Mouse (Mus musculus) megakaryocyte, embryonic 14.5 days (primary cell): ENCODE data around the gene Lrrc20. TPM values are rescaled to one million over a fixed set of nuclear protein-coding genes. Genes with fewer than 3 reads are reported as not detected.

ENCODE experiments used
- H3K27me3 ChIP-seq: replicated peaks from 2 replicates; pipeline ENCODE3; 2012; ENCODE audit warnings: inconsistent platforms
- H3K36me3 ChIP-seq: replicated peaks from 2 replicates; pipeline ENCODE3; 2012; ENCODE audit warnings: low read length, inconsistent platforms, mixed read lengths
- H3K4me1 ChIP-seq: 2 replicates; pipeline ENCODE4 v1.6.1; 2012; ENCODE audit warnings: inconsistent platforms
- H3K4me3 ChIP-seq: replicated peaks from 2 replicates; pipeline ENCODE3; 2012; ENCODE audit warnings: moderate library complexity, mild to moderate bottlenecking, inconsistent platforms
- H3K9me3 ChIP-seq: 2 replicates; pipeline ENCODE4 v1.6.1; 2012; ENCODE audit warnings: inconsistent platforms
- FLI1 ChIP-seq: IDR thresholded peaks from 2 replicates; pipeline ENCODE4 v1.6.1; 2012; ENCODE audit warnings: low read length, inconsistent platforms, mixed read lengths
- GATA1 ChIP-seq: IDR thresholded peaks from 3 replicates; pipeline ENCODE4 v1.6.1; 2012; ENCODE audit warnings: mixed read lengths, low read length, inconsistent platforms, borderline replicate concordance
- polyA plus RNA-seq: library from polyadenylated mRNA; stranded (reverse); fragments of >175 nt; gene quantifications from 2 replicates; pipeline ENCODE4 v1.2.3, GENCODE M21; 2012; ENCODE audit warnings: low replicate concordance; ENCODE audit not compliant: insufficient read depth

Gene Lrrc20
- polyA plus RNA-seq, 1 experiment: 5.2 TPM

DNA sequence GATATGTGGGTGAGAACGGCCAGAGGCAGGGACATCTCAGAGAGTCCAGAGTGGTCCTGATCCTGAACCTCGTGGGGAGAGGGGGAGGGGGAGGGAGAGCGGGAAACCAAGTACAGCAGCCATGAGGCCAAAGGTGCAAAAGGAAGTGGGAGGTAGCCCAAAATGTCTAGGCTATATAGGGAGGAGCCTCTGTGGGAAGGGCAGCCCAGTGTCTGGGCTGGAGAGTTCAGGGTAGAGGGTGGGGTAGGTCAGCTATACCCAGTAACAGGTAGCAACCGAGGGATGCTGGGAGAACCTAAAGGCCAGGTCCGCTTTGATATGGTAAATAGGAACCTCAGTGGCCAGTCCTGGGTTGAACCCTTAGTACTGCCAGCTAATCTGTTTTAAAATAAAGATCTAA, 149.2 kb downstream of the Lrrc20 start:
- H3K27me3 ChIP-seq: peaks cover 52% of the 10 kb centered on the region
- no peaks in the 10 kb centered on the region for H3K36me3 ChIP-seq
- TF ChIP-seq FLI1 (no peak), GATA1 (no peak)
- no peak overlapping the region for H3K4me3 ChIP-seq
- H3K9me3 ChIP-seq: peaks cover 22% of the 10 kb centered on the region
- H3K4me1 ChIP-seq: peaks cover 19% of the 10 kb centered on the region

DNA sequence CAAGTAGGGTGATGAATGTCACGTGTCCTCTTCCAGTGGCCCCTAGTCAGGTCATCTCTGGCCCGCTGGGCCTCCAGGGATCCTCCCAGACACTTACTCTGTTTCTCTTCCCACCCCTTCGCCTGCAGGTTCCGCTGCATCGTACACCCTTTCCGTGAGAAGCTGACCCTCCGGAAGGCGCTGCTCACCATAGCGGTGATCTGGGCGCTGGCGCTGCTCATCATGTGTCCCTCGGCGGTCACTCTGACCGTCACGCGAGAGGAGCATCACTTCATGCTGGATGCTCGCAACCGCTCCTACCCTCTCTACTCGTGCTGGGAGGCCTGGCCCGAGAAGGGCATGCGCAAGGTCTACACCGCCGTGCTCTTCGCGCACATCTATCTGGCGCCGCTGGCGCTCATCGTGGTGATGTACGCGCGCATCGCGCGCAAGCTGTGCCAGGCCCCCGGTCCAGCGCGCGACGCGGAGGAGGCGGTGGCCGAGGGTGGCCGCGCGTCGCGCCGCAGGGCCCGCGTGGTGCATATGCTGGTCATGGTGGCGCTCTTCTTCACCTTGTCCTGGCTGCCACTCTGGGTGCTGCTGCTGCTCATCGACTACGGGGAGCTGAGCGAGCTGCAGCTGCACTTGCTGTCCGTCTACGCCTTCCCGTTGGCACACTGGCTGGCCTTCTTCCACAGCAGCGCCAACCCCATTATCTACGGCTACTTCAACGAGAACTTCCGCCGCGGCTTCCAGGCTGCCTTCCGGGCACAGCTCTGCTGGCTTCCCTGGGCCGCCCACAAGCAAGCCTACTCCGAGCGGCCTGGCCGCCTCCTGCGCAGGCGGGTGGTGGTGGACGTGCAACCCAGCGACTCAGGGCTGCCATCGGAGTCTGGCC, 150.0 kb downstream of the Lrrc20 start:
- Histone ChIP-seq H3K9me3 (peaks cover 22% of the 10 kb centered on the region), H3K27me3 (peaks cover 55% of the 10 kb centered on the region), H3K36me3 (no peaks in the 10 kb centered on the region), H3K4me3 (peak overlapping the region; percentile 89), H3K4me1 (peaks cover 19% of the 10 kb centered on the region)
- no peak for TF ChIP-seq FLI1
- no peak for TF ChIP-seq GATA1

DNA sequence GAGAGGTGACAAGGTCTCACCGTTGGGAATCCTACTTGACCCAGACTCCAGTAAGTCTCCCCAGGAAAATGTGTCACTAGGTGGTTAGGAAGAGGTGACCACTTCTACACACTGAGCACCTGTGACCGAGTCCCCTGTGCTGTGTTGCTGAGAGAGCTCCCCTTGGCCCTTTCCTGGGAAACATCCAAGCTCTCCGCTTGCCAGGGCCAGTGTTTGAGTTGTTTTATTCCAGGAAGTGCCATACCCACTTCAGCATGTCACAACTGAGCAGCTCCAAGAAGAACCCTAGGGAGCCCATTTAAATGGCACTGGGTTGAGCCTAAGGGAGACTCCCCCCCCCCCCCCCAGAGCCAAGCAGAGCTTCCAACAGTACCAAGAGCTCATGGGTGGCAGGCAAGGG, 150.9 kb downstream of the Lrrc20 start:
- no peak for TF ChIP-seq GATA1
- no peak for TF ChIP-seq FLI1
- Histone ChIP-seq H3K36me3 (no peaks in the 10 kb centered on the region), H3K9me3 (peaks cover 22% of the 10 kb centered on the region), H3K4me1 (peaks cover 19% of the 10 kb centered on the region), H3K27me3 (peaks cover 58% of the 10 kb centered on the region), H3K4me3 (no peak overlapping the region)

DNA sequence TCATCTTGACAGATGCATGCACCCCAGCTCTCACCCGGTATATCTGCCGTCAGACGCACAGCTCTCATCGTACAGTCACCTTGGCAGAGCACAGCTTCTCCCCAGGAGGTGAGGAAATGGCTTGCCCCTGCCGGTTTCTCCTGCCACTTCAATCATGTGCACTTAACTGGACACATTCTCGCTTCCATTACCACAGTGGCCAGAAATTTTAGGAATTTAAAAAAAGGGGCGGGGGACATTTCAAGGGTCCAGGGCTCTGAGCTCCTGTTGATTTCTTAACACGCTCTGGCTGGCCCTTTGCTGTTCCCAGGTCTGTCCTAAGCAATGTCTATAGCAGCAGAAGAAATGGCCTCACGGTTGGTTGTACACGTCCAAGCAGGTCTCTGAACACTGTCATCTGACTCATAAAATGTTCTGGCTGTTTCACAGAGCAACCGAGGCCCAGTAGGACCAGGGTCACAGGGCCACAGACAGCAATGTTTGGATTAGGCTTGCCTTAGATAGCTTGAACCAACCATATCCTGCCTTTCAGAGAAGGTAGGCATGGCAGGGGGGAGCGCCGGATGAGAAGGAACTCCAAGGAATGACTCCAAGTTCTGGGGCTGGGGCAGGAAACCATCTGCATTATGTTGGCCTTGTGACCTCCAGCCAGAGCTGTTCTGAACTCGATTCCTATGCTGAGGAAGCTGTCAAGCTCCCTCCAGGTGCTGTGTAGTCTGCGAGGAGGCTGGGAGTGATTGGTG, 151.8 kb downstream of the Lrrc20 start:
- Histone ChIP-seq H3K36me3 (no peaks in the 10 kb centered on the region), H3K4me1 (peaks cover 23% of the 10 kb centered on the region), H3K4me3 (no peak overlapping the region), H3K27me3 (peaks cover 59% of the 10 kb centered on the region), H3K9me3 (peaks cover 20% of the 10 kb centered on the region)
- TF ChIP-seq FLI1 (no peak), GATA1 (no peak)

DNA sequence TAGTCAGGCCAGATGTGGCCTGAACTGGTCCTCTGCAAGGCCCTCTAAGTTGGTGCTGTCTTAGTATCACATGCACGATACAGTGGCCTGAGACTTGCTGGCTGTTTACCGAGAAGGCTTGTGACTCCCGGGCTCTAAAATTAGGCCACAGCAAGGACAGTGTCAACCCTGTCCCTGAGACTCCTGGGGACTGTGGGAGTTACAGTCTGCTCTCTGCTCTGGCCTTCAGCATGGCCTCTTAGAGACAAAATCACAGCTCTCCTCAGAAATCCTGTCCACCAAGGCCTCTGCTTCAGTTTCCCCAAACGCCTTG, 152.3 kb downstream of the Lrrc20 start:
- H3K36me3 ChIP-seq: no peaks in the 10 kb centered on the region
- H3K9me3 ChIP-seq: peaks cover 18% of the 10 kb centered on the region
- H3K4me3 ChIP-seq: no peak overlapping the region
- no peak for TF ChIP-seq FLI1
- no peak for TF ChIP-seq GATA1
- peaks cover 63% of the 10 kb centered on the region for H3K27me3 ChIP-seq
- H3K4me1 ChIP-seq: peaks cover 28% of the 10 kb centered on the region

Other genes starting within 250 kb of the Lrrc20 start
- gene Adamts14, start 202.4 kb upstream of the Lrrc20 start, polyA plus RNA-seq: 0.12 TPM in 1 of 2 replicates, not detected in the other
- not detected in 2 replicates for gene Prf1, start 178.0 kb upstream of the Lrrc20 start, polyA plus RNA-seq
- 0.30 TPM in 1 of 2 replicates, not detected in the other for gene Pald1, start 92.3 kb upstream of the Lrrc20 start, polyA plus RNA-seq
- not detected in 2 replicates for gene Nodal, start 57.8 kb upstream of the Lrrc20 start, polyA plus RNA-seq
- gene Eif4ebp2, start 23.1 kb upstream of the Lrrc20 start, polyA plus RNA-seq: 24.5 and 52.9 TPM in 2 replicates
- 0.09 TPM in 1 of 2 replicates, not detected in the other for gene Npffr1, start 119.7 kb downstream of the Lrrc20 start, polyA plus RNA-seq
- 7.3 and 17.6 TPM in 2 replicates for gene Ppa1, start 172.8 kb downstream of the Lrrc20 start, polyA plus RNA-seq
- gene Sar1a, start 204.5 kb downstream of the Lrrc20 start, polyA plus RNA-seq: 24.0 and 57.2 TPM in 2 replicates
- 167 and 296 TPM in 2 replicates for gene Tysnd1, start 219.7 kb downstream of the Lrrc20 start, polyA plus RNA-seq
- gene Aifm2, start 239.5 kb downstream of the Lrrc20 start, polyA plus RNA-seq: 4.5 TPM in 1 of 2 replicates, not detected in the other